Mouse (Mus musculus): Measurements from ENCODE around the gene Myh11. TPM values are rescaled to one million over a fixed set of nuclear protein-coding genes. Genes with fewer than 3 reads are reported as not detected.

Myh11 gene
- 33.8 TPM for polyA plus RNA-seq (2014; fragmentation: Illumina TruSeq; extraction: RNeasy Lipid Tissue Mini Kit (QIAGEN cat#74804); ENCODE audit: low read depth, low replicate concordance)

GRCm38 (mm10) chr16:14291223-14291622, at the start of gene Myh11:
TSS of gene Myh11 (minus strand) at chr16:14291372.

GRCm38 (mm10) chr16:14316884-14317876, 26.0 kb upstream of the Myh11 start, which contains the start of gene Fopnl:
TSS of gene Fopnl (minus strand) at chr16:14317405.

DNA sequence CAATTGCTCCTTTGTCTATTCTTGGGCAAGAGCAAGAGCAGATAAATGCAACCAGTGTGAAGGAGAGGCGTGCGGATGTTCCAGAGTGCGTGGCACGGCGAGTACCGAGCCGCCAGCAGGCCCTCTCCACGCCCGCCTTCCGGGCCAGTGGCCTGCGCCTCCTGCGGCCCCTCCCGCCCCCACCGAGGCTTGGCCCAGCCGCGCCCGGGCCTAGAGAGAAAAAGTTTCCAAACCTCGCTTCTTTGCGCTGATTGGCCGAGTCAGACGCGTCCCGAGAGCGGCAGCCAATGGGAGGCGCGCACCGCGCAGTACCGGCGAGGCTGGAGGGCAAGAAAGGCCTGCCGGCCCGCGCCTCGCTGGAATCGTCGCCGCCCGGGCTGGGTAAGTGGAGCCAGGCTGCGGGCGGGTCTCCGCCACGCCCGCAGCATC, 128.2 kb downstream of the Myh11 start, which contains the start of the genes Nde1 and Marf1:
Nde1 (plus strand) TSS at position 288 of the 429 bp plus-strand sequence.
Marf1 (minus strand) TSS at position 364 of the 429 bp plus-strand sequence.

Other genes starting within 250 kb of the Myh11 start
- gene Nde1, start 128.1 kb downstream of the Myh11 start, polyA plus RNA-seq (2014; fragmentation: Illumina TruSeq; extraction: RNeasy Lipid Tissue Mini Kit (QIAGEN cat#74804); ENCODE audit: low read depth, low replicate concordance): 37.1 TPM
- gene Marf1, start 128.0 kb downstream of the Myh11 start, polyA plus RNA-seq (2014; fragmentation: Illumina TruSeq; extraction: RNeasy Lipid Tissue Mini Kit (QIAGEN cat#74804); ENCODE audit: low read depth, low replicate concordance): 22.8 TPM
- 82.7 TPM for gene Fopnl, start 26.0 kb upstream of the Myh11 start, polyA plus RNA-seq (2014; fragmentation: Illumina TruSeq; extraction: RNeasy Lipid Tissue Mini Kit (QIAGEN cat#74804); ENCODE audit: low read depth, low replicate concordance)
- gene Abcc1, start 70.2 kb upstream of the Myh11 start, polyA plus RNA-seq (2014; fragmentation: Illumina TruSeq; extraction: RNeasy Lipid Tissue Mini Kit (QIAGEN cat#74804); ENCODE audit: low read depth, low replicate concordance): 16.8 TPM

Data from heart, adult 10 weeks (tissue).